Mouse (Mus musculus) testis, adult 2 months (tissue): Measurements from ENCODE around the gene Tap1. TPM values are rescaled to one million over a fixed set of nuclear protein-coding genes. Genes with fewer than 3 reads are reported as not detected.

Experiments used
- H3K27ac ChIP-seq: fragments of 200-500 bp; 2 replicates; pipeline ENCODE4 v1.5.1; 2012; ENCODE audit warnings: low read depth, low read length; ENCODE audit not compliant: control insufficient read depth, insufficient read depth
- H3K27me3 ChIP-seq: fragments of 200-500 bp; 2 replicates; pipeline ENCODE4 v1.6.1; 2012; ENCODE audit warnings: mild to moderate bottlenecking, low read length, moderate library complexity; ENCODE audit not compliant: control insufficient read depth, insufficient read depth
- H3K36me3 ChIP-seq: fragments of 200-500 bp; 2 replicates; pipeline ENCODE4 v1.6.1; 2012; ENCODE audit warnings: mild to moderate bottlenecking, low read length; ENCODE audit not compliant: control insufficient read depth, insufficient read depth
- H3K4me1 ChIP-seq: fragments of 200-500 bp; 2 replicates; pipeline ENCODE4 v1.6.1; 2012; ENCODE audit warnings: low read length; ENCODE audit not compliant: control insufficient read depth, insufficient read depth
- H3K4me3 ChIP-seq: fragments of 200-500 bp; 2 replicates; pipeline ENCODE4 v1.5.1; 2012; ENCODE audit warnings: low read depth, mild to moderate bottlenecking, low read length, moderate library complexity, mixed read lengths; ENCODE audit not compliant: control insufficient read depth
- CTCF ChIP-seq: fragments of 200-500 bp; IDR thresholded peaks from 2 replicates; pipeline ENCODE4 v1.5.1; 2012; ENCODE audit warnings: low read depth, mild to moderate bottlenecking, inconsistent platforms, low read length, moderate library complexity; ENCODE audit not compliant: control insufficient read depth, insufficient read depth, insufficient replicate concordance
- POLR2A ChIP-seq: fragments of 200-500 bp; IDR thresholded peaks from 2 replicates; pipeline ENCODE4 v1.6.1; 2012; ENCODE audit warnings: low read depth, mild to moderate bottlenecking, inconsistent platforms, low read length, moderate library complexity; ENCODE audit not compliant: control insufficient read depth
- polyA plus RNA-seq: library from polyadenylated mRNA; depleted of rRNA; stranded (reverse); fragments of >200 nt; gene quantifications from 2 replicates; pipeline ENCODE4 v1.2.3, GENCODE M21; 2012

Tap1 gene
- polyA plus RNA-seq, 1 experiment, result 1.5 TPM

DNA sequence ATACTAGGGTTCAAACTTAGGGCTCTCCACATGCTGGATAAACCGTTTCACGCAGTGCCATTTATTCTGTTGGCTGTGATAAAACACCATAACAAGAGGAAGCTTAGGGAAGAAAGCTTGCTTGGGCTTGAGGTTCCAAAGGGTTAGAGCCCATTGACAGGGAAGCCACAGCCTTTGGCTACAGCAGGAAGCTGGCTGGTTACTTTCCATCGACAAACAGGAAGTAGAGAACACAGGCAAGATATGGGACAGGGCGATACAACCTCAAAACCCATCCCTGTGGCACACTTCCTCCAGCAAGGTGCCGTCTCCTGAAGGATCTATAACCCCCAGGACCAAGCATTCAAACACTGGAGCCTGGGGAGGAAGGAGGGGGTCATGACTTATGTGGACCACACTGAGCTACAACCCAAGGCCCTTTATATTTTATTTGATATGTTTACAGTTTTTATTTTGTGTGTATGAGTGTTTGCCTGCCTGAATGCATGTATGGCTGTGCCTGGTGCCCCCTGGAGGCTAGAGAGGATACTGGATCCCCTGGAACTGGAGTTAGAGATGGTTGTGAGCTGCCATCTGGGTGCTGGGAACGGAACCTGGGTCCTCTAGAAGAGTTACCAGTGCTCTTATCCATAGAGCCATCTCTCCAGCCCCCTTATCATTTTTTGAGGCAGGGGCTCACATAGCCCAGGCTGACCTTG, 22.2 kb upstream of the Tap1 start:
- Histone ChIP-seq H3K4me3 (no peak overlapping the region), H3K4me1 (no peaks in the 10 kb centered on the region), H3K27me3 (no peaks in the 10 kb centered on the region), H3K27ac (no peak overlapping the region), H3K36me3 (no peaks in the 10 kb centered on the region)
- no peak for TF ChIP-seq CTCF
- TF ChIP-seq POLR2A, result no peak

DNA sequence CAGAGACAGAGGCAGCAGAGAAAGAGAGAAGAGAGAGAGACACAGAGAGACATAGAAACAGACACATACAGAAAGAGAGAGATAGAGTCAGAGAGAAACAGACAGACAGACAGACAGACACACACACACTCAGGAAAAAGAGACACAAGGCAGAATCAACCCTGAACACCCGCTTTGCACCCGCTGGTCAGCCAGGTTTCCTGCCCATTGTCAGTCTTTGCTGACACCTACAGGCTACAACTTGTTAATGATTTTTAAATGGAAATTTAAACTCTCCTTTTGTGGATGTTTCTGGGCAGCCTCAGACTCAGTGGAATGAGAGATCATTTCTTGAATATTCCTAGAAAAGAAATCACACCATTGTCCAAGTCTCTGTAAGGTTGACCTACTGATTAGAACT, 18.1 kb upstream of the Tap1 start:
- no peak overlapping the region for H3K4me3 ChIP-seq
- no peak overlapping the region for H3K27ac ChIP-seq
- no peaks in the 10 kb centered on the region for H3K27me3 ChIP-seq
- peak; percentile 54; the same call in 1 of the 2 replicates for TF ChIP-seq CTCF
- TF ChIP-seq POLR2A, result no peak
- H3K36me3 ChIP-seq, result no peaks in the 10 kb centered on the region
- peaks cover 3% of the 10 kb centered on the region for H3K4me1 ChIP-seq

DNA sequence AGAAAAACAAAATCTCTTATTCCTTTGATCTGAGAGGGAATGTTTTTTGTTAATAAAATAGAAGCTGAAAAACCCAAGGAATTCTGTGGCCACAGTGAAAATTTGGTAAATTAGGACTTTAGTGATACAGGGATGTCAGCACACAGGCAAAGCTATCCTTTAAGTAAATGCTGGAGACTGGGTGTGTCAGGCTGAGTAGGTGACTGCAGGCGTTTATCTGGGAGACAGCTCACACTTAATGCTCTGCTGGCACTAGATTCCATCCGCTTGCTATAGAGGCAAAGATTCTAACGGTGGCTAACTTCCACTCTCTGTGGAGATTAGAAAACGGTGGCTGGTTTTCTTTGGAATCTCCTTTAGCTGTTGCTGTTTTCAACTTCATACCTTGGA, 16.9 kb upstream of the Tap1 start:
- no peak overlapping the region for H3K27ac ChIP-seq
- no peaks in the 10 kb centered on the region for H3K27me3 ChIP-seq
- no peak overlapping the region for H3K4me3 ChIP-seq
- no peak for TF ChIP-seq POLR2A
- no peak for TF ChIP-seq CTCF
- H3K4me1 ChIP-seq, result peaks cover 3% of the 10 kb centered on the region
- H3K36me3 ChIP-seq, result no peaks in the 10 kb centered on the region

DNA sequence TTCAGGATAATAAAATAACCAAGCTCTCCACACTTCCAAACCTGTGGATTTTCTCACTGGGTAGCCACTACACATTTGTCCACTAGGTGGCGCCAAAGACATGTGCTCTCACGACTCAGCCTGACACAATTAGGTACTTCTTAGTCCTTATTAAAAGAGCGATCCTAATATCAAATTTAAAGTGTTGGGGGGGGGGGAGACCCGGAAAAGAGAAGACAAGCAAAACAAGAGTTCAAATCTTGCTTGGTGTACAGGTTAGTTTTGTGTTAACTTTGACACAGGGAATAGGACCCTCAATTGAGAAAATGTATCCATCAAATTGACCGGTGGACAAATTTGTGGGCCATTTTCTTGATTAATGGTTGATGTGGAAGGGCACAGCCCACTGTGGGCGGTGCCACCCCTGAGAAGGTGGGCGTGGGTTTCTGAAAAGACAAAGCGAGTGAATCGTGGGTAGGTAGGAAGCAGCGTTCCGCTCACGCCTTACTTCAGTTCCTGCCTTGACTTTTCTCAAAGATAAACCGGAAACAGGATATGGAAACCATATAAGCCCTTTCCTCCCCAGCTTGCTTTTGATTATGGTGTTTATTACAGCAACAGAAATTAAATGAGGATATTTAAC, 16.4 kb upstream of the Tap1 start:
- Histone ChIP-seq H3K36me3 (no peaks in the 10 kb centered on the region), H3K27me3 (no peaks in the 10 kb centered on the region), H3K27ac (no peak overlapping the region), H3K4me1 (peaks cover 3% of the 10 kb centered on the region), H3K4me3 (no peak overlapping the region)
- no peak for TF ChIP-seq POLR2A
- peak; percentile 18; the same call in 1 of the 2 replicates for TF ChIP-seq CTCF

DNA sequence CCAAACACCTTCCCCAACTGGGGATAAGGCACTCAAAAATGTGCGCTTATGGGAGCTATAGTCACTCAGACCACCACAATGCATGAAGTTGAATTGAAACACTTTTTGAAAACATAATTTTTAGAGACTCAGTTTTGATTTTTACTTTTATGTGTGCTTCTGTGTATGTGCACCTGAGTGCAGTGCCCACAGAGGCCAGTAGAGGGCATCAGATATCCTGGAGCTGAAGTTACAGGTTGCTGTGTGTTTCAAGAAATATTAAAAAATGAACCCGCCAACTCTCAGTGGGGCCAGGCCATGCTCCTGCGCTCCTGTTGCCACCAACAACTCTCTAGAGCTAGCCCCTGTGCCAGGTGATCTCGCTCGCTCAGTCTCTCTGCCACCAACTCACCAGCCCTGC, 14.8 kb upstream of the Tap1 start:
- H3K4me1 ChIP-seq, result peaks cover 3% of the 10 kb centered on the region
- H3K4me3 ChIP-seq, result no peak overlapping the region
- TF ChIP-seq POLR2A (no peak), CTCF (0 out of 2 replicates have a peak, but pooled peaks have one; percentile 8)
- no peaks in the 10 kb centered on the region for H3K27me3 ChIP-seq
- H3K27ac ChIP-seq, result no peak overlapping the region
- H3K36me3 ChIP-seq, result no peaks in the 10 kb centered on the region

DNA sequence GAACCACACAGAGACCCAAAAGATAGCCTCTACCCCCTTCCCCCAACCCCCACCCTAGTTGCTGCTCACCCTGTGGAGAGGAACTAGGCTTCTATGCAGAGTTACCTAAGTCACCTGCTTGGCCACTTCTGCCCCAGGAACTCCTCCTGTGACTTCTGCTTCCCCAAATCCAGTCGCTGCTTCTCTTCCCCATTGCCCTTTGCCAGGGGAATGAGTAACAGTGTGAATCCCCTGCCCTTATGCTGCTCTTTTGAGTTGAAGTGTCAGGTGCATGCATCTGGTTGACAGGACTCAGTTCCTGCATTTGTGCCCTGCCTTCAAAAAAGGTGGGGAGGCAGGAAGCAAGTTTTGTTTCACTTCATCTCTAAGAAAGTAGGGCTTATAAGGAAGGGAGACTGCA, 13.3 kb upstream of the Tap1 start:
- Histone ChIP-seq H3K4me1 (peaks cover 3% of the 10 kb centered on the region), H3K4me3 (no peak overlapping the region), H3K27ac (no peak overlapping the region), H3K36me3 (no peaks in the 10 kb centered on the region), H3K27me3 (no peaks in the 10 kb centered on the region)
- TF ChIP-seq POLR2A (no peak), CTCF (no peak)

DNA sequence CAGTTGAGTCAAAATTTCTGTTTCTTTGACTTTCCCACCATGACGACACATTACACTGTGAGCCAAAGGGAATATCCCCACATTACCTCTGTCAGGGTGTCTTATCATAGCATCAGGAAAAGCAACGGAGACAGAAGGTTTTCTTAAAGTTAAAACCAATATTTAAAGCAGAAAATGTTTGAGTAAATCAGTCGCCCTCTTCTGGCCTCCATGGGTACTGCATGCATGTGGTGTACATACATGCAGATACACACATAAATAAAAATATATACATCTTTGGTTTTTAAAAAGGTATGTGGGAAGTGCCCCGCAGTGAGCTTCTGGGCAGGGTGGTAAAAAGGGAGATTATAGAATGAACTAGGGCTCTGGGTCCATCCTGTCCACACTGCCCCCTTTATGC, 10.2 kb upstream of the Tap1 start:
- Histone ChIP-seq H3K4me3 (no peak overlapping the region), H3K27me3 (no peaks in the 10 kb centered on the region), H3K36me3 (no peaks in the 10 kb centered on the region), H3K4me1 (no peaks in the 10 kb centered on the region; the same call in 1 of the 2 replicates), H3K27ac (no peak overlapping the region)
- TF ChIP-seq CTCF (no peak), POLR2A (no peak)

DNA sequence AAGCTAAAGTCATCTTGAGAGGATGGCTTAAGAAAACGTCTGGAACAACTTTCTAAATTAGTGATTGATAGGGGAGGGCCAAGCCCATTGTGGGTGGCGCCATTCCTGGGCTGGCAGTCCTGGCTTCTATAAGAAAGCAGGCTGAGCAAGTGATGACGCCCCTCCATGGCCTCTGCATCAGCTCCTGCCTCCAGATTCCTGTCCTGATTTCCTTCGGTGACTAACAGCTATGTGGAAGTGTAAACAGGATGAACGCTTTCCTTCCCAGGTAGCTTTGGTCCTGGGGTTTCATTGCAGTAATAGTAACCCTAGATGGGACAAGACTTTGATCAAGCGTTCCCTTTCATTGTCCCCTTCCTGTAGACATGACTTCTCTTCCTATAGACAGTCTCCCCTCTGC, 8.3 kb upstream of the Tap1 start:
- Histone ChIP-seq H3K36me3 (no peaks in the 10 kb centered on the region), H3K27ac (no peak overlapping the region), H3K27me3 (no peaks in the 10 kb centered on the region), H3K4me1 (no peaks in the 10 kb centered on the region), H3K4me3 (no peak overlapping the region)
- TF ChIP-seq CTCF (no peak), POLR2A (no peak)
